Mouse (Mus musculus): ENCODE data around the gene Arhgap19. TPM values are rescaled to one million over a fixed set of nuclear protein-coding genes. Genes with fewer than 3 reads are reported as not detected.
A peak's percentile ranks its signal among the peaks of the same experiment; 100 is the strongest.

The Arhgap19 gene
- polyA plus RNA-seq, 1 experiment: not detected

DNA sequence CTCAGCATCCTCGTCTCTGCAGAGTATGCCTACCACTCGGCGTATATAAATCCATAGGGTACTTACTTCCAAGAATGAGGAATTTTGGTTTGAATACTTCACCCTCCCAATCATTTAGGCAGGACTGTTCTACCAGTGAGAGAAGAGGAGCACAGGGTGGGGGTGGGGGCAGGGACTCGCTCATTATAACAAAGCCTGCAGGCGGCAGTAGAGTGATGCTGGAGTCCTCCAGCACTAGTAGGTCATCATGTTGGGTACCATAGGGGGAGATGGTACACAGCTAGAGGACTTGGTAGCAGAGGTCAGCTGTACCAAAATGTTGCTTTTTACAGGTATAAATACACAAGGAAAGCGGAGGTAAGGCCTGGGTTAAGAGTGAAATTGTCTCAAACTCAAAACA lies 42.5 kb upstream of the Arhgap19 start:
- no peak overlapping the region for H3K27ac ChIP-seq (ENCODE audit: insufficient read depth, low read depth, low read length)
- peaks cover 9% of the 10 kb centered on the region; the same call in 1 of the 2 replicates for H3K4me1 ChIP-seq (ENCODE audit: control insufficient read depth, insufficient read depth, low read length)
- H3K4me3 ChIP-seq (ENCODE audit: insufficient read depth, low read depth, low read length): no peak overlapping the region
- WGBS: 81% methylated on average over 6 of the region's 6 CpGs
- TF ChIP-seq CTCF (IDR thresholded peaks at IDR 0.05; ENCODE audit: insufficient read depth, low read depth, low read length): no peak
- no peak for TF ChIP-seq POLR2A (IDR thresholded peaks at IDR 0.05; ENCODE audit: insufficient read depth, low read depth, low read length)

DNA sequence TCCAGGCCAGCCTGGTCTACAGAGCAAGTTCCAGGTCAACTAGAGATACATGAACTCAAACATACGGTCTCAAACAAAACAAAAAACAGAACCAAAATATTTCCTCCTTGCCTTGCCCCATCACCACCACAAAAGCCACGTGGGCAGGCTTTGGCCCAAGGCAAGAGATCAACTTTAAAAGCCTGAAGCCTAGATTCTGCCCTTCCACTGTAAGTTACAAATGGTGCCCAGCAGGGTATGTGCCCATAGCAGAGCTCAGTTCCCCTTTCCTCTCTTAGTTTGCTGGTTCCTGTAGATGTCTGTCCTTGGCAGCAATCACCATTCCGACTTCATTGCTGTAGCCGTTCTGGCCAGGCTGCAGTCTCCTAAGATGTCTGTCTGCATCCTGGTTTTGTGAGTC lies 40.9 kb upstream of the Arhgap19 start:
- no peak overlapping the region for H3K4me3 ChIP-seq (ENCODE audit: insufficient read depth, low read depth, low read length)
- TF ChIP-seq POLR2A (IDR thresholded peaks at IDR 0.05; ENCODE audit: insufficient read depth, low read depth, low read length): no peak
- no peak for TF ChIP-seq CTCF (IDR thresholded peaks at IDR 0.05; ENCODE audit: insufficient read depth, low read depth, low read length)
- no peak overlapping the region for H3K27ac ChIP-seq (ENCODE audit: insufficient read depth, low read depth, low read length)
- H3K4me1 ChIP-seq (ENCODE audit: control insufficient read depth, insufficient read depth, low read length): peaks cover 10% of the 10 kb centered on the region; the same call in 1 of the 2 replicates
- 87% methylated on average over 4 of the region's 4 CpGs for WGBS

DNA sequence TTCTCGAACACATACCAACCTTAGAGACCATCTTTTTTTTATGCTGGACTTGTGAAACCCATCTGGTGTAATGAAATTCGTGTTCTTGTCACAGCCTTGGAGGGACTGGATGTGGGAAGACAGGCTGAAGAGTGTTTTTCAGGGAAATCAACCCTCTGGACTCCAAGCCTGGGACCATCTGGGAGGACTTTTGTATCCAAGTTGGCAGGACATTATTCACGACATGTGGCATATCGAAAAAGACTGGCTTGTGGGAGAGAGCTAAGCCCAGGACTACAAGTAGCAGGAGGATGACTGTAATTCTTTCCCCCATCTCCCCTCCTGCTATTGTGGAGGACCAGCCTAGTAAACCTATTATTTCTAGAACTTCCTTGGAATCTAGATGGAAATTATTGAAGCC lies 40.3 kb upstream of the Arhgap19 start:
- WGBS: 91% methylated on average over 4 of the region's 4 CpGs
- H3K27ac ChIP-seq (ENCODE audit: insufficient read depth, low read depth, low read length): no peak overlapping the region

DNA sequence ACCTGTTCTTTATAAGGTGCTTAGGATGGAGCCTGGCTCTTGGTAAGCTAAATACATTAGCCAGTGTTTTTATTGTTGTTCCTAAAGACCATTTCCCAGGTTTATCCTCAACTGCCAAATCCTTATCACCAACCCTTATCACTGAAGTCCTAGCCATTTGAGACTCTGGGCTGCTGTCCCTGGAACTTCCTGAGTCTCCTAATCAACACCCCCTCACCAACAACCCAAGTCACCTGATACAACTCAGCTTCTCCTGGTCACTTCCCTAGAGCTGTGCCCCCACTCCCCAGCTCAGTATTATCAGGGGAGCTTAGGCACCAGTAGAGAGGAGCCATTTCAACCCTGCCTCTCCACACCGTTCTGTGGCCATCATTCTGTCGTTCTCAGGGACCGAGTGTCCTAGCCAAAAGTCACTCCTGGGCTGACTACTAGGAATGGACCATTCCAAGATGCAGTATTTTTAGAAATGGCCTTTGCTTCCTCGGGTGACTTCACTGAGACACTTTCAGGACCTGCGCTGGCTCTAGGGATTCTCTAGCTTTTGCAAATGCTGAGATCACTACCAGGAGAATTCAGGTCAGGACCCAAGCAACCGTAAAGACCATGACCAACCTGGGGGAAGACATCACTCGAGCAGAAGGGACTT lies 39.4 kb upstream of the Arhgap19 start:
- peaks cover 15% of the 10 kb centered on the region for H3K4me1 ChIP-seq (ENCODE audit: control insufficient read depth, insufficient read depth, low read length)
- no peak overlapping the region for H3K27ac ChIP-seq (ENCODE audit: insufficient read depth, low read depth, low read length)
- no peak overlapping the region for H3K4me3 ChIP-seq (ENCODE audit: insufficient read depth, low read depth, low read length)
- no peak for TF ChIP-seq CTCF (IDR thresholded peaks at IDR 0.05; ENCODE audit: insufficient read depth, low read depth, low read length)
- no peak for TF ChIP-seq POLR2A (IDR thresholded peaks at IDR 0.05; ENCODE audit: insufficient read depth, low read depth, low read length)
- WGBS: 86% methylated on average over 7 of the region's 7 CpGs

More for the DNA sequence above, 40.3 kb upstream of the Arhgap19 start:
- Histone ChIP-seq H3K4me1 (ENCODE audit: control insufficient read depth, insufficient read depth, low read length) (peaks cover 12% of the 10 kb centered on the region), H3K4me3 (ENCODE audit: insufficient read depth, low read depth, low read length) (no peak overlapping the region)
- TF ChIP-seq POLR2A (IDR thresholded peaks at IDR 0.05; ENCODE audit: insufficient read depth, low read depth, low read length): no peak
- no peak for TF ChIP-seq CTCF (IDR thresholded peaks at IDR 0.05; ENCODE audit: insufficient read depth, low read depth, low read length)

DNA sequence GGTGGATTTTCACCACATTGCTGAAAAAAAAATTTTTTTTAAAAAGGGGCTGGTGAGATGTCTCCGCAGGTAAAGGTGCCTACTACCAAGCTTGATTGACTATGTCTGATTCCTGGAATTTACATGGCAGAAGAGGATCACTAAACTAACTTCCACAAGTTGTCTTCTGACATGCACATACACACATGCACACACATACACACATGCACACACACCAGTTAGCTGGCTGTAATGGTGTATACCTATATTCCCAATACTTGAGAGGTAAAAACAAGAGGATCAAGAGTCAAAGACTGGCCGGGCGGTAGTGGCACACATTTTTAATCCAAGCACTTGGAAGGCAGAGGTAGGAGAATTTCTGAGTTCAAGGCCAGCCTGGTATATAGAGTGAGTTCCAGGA lies 37.8 kb upstream of the Arhgap19 start:
- H3K4me3 ChIP-seq (ENCODE audit: insufficient read depth, low read depth, low read length): no peak overlapping the region
- peaks cover 16% of the 10 kb centered on the region for H3K4me1 ChIP-seq (ENCODE audit: control insufficient read depth, insufficient read depth, low read length)
- WGBS: 91% methylated on average over 3 of the region's 3 CpGs
- H3K27ac ChIP-seq (ENCODE audit: insufficient read depth, low read depth, low read length): no peak overlapping the region
- TF ChIP-seq POLR2A (IDR thresholded peaks at IDR 0.05; ENCODE audit: insufficient read depth, low read depth, low read length) (no peak), CTCF (IDR thresholded peaks at IDR 0.05; ENCODE audit: insufficient read depth, low read depth, low read length) (no peak)

DNA sequence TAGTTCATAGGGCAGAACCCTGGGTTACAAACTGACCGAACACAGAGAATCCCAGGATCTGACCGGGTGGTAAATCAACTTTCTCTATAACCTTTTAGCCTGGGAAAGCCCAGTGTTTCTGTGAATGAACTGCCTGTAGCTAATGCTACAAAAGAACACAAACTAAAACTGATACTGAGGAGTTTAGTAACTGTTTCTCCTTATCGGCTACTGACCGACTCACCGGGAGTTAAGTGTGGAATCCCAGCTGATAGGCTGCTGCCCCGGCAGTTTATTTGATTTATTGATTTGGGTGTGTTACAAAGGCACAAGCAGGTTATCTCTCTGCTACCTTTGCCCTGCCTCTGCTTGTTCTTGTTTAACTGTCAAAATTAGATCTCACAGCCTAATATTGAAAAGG lies 37.0 kb upstream of the Arhgap19 start:
- WGBS: 90% methylated on average over 6 of the region's 6 CpGs
- H3K4me1 ChIP-seq (ENCODE audit: control insufficient read depth, insufficient read depth, low read length): peaks cover 16% of the 10 kb centered on the region
- TF ChIP-seq CTCF (IDR thresholded peaks at IDR 0.05; ENCODE audit: insufficient read depth, low read depth, low read length) (no peak), POLR2A (IDR thresholded peaks at IDR 0.05; ENCODE audit: insufficient read depth, low read depth, low read length) (no peak)
- H3K27ac ChIP-seq (ENCODE audit: insufficient read depth, low read depth, low read length): no peak overlapping the region
- H3K4me3 ChIP-seq (ENCODE audit: insufficient read depth, low read depth, low read length): no peak overlapping the region

DNA sequence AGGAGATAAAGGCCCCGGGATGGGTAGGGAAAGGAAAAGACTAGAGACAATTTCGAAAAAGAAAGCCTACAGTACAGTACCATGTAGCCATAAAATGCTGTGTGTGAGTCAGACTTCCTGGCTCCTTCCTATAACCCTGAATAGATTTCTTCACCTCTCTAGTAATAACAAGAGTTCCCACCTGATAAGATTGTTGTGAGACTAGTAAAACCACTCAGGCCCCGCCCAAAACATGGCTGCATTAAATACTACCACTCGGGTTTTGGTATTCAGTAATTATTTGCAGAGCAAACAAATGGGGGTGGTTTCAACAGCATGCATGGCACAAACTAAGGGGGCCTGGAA lies 36.0 kb upstream of the Arhgap19 start:
- TF ChIP-seq POLR2A (IDR thresholded peaks at IDR 0.05; ENCODE audit: insufficient read depth, low read depth, low read length) (no peak), CTCF (IDR thresholded peaks at IDR 0.05; ENCODE audit: insufficient read depth, low read depth, low read length) (no peak)
- H3K27ac ChIP-seq (ENCODE audit: insufficient read depth, low read depth, low read length): no peak overlapping the region
- no peak overlapping the region for H3K4me3 ChIP-seq (ENCODE audit: insufficient read depth, low read depth, low read length)
- peaks cover 18% of the 10 kb centered on the region for H3K4me1 ChIP-seq (ENCODE audit: control insufficient read depth, insufficient read depth, low read length)
- 57% methylated on average over 4 of the region's 4 CpGs for WGBS

DNA sequence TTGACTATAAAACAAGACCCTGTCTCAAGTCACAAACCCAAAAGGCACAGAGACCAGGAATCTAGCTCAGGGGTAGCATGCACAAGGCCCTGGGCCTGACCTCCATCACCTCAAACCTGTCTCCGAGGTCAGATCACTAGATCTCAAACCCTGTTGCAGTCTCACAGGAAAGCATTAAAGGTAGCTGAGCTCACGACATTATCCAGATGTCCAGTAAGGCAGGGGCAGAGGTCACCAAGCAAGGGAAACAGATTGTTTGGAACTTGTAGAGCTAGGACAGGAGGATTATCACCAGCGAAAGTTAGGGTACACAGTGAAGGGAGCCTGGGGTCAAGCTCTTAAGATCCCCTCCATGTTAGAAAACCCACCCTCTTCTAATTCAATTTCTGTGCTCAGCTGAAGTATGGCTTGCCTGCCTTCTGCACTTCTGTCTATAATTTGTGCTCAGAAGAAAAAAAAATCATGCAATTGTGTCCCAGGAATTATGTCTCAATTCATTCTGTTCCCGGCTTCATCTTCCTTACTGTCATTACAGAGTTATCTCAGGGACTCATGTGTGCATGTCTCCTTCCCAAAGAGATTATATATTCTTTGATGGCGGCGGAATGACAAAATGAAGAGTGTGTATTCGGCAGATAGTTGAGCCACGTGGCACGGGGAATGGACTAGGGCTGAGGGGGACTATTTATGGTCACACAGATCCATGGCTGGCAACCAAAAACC lies 35.5 kb upstream of the Arhgap19 start:
- H3K27ac ChIP-seq (ENCODE audit: insufficient read depth, low read depth, low read length): peak overlapping the region; percentile 51
- H3K4me1 ChIP-seq (ENCODE audit: control insufficient read depth, insufficient read depth, low read length): peaks cover 21% of the 10 kb centered on the region
- 75% methylated on average over 9 of the region's 9 CpGs for WGBS
- no peak overlapping the region for H3K4me3 ChIP-seq (ENCODE audit: insufficient read depth, low read depth, low read length)
- no peak for TF ChIP-seq POLR2A (IDR thresholded peaks at IDR 0.05; ENCODE audit: insufficient read depth, low read depth, low read length)
- TF ChIP-seq CTCF (IDR thresholded peaks at IDR 0.05; ENCODE audit: insufficient read depth, low read depth, low read length): no peak

DNA sequence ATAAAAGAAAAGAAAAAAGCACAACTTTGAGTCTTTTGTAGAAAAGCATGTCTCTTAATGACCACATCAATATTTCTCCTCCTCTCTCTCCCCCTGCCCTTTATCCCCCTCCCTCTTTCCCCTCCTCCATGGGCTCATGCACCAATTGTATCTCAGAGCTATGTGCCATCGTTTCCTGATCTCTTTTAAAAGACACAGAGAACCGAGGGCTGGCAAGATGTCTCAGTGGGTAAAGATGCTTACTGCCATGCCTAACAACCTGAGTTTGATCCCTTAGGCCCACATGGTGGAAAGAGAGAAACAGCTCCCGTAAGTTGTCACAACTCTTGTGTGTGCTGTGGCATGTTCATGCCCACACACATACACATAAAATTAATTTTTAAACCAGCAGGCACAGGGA lies 34.9 kb upstream of the Arhgap19 start:
- H3K4me1 ChIP-seq (ENCODE audit: control insufficient read depth, insufficient read depth, low read length): peaks cover 25% of the 10 kb centered on the region
- H3K27ac ChIP-seq (ENCODE audit: insufficient read depth, low read depth, low read length): peak overlapping the region; percentile 51
- no peak overlapping the region for H3K4me3 ChIP-seq (ENCODE audit: insufficient read depth, low read depth, low read length)
- no peak for TF ChIP-seq POLR2A (IDR thresholded peaks at IDR 0.05; ENCODE audit: insufficient read depth, low read depth, low read length)
- no peak for TF ChIP-seq CTCF (IDR thresholded peaks at IDR 0.05; ENCODE audit: insufficient read depth, low read depth, low read length)
- 38% methylated on average over 3 of the region's 3 CpGs for WGBS
